Mouse (Mus musculus): Measurements from ENCODE around the gene Hltf. TPM values are rescaled to one million over a fixed set of nuclear protein-coding genes. Genes with fewer than 3 reads are reported as not detected.
"Not testable (repeated sequence)": the region's sequence is repeated elsewhere in the genome, so short reads cannot be mapped to it uniquely, and the experiment has no call there.

The Hltf gene
- 23.2 and 23.3 TPM in 2 replicates for polyA plus RNA-seq (2014; fragmentation: Nextera tagmentation; extraction: Ambion mirVana)

DNA sequence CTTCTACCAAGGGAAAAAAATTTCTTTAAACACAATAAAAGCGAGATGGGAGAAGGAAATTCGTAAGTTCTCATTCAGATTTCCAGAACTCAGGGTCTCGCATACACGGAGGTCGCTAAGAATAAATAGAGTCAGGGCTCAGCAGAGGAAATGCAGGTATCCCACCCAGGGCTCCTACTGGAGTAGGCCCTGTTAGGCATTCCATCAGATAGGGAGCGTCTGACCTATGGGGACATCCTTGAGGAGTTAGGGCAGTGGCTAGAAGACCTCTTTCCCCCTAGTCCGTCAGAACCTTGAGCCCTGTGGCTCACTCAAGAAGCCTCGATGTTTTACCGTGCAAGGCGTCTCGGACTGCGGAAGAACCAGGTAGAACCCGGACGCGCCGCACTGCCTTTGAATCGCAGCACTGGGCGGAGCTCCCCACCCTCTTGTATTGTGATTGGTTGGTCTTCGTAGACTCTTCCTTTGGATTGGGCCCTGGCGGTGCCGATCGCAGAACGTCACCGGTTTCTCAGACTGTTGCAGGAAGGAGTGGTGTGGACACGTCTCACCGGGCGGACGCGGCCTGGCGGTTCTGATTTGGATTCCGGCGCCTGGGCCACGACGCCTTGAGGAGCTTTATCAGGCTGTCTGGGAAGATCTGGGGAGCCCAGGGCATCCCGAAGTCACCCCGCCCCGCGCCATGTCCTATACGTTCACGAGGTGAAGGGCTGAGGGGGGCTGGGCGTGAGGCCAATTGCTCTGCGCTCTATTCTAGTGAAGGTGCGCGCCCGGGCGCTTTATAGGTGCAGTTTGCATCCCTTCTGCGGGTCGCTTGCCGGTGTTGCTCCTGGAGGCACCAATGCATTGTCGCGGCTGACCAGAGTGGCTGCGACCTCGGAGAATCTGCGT lies at the start of gene Hltf:
Gene Hltf (plus strand): TSS at position 506 of the 891 bp plus-strand sequence.
- no peaks in the 10 kb centered on the region for H3K36me3 ChIP-seq (replicated peaks; ENCODE audit: control insufficient read depth, insufficient read depth, low read depth, low read length)
- H3K9me3 ChIP-seq (replicated peaks; ENCODE audit: control insufficient read depth, low read length): no peaks in the 10 kb centered on the region
- ATAC-seq (replicated peaks; ENCODE audit: insufficient number of reproducible peaks, low FRiP score, low TSS enrichment, low read depth): peak; percentile 100
- peak within 1 kb of the TSS; percentile 78 for H3K4me3 ChIP-seq (ENCODE audit: low read depth, low read length)
- WGBS: under 1% methylated on average over 53 of the region's 54 CpGs
- H3K9ac ChIP-seq (replicated peaks; ENCODE audit: low read length): peak within 1 kb of the TSS; percentile 69
- H3K27ac ChIP-seq (replicated peaks; ENCODE audit: low read depth, low read length): no peak within 1 kb of the TSS
- H3K4me2 ChIP-seq (ENCODE audit: low read depth, low read length): peak within 1 kb of the TSS; percentile 51
- H3K4me1 ChIP-seq (ENCODE audit: control insufficient read depth, insufficient read depth, low read length): no peaks in the 10 kb centered on the region
- H3K27me3 ChIP-seq (ENCODE audit: control insufficient read depth, insufficient read depth, low read length): no peaks in the 10 kb centered on the region
- peak; percentile 93 for DNase-seq (ENCODE audit: low spot score)

DNA sequence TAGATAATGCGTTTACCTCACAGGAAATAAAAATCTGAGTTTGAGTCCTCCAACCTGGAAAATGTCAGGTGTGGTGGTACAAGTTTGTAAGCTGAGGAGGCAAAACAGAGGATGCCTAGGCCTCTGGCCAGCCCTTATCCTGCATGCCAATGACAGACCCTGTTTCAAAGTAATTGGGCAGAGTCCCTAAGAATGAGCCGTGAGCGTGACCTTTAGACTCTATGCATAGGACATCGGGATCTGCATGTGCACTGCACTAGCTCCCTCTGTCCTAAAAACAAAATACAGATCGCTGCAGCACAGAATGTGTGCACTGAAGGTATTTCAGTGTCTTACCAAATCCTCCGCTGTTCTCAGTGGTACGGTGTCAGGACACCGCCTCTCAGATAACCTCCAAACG lies 47.1 kb upstream of the Hltf start:
- DNase-seq (ENCODE audit: low spot score): peak; percentile 19

DNA sequence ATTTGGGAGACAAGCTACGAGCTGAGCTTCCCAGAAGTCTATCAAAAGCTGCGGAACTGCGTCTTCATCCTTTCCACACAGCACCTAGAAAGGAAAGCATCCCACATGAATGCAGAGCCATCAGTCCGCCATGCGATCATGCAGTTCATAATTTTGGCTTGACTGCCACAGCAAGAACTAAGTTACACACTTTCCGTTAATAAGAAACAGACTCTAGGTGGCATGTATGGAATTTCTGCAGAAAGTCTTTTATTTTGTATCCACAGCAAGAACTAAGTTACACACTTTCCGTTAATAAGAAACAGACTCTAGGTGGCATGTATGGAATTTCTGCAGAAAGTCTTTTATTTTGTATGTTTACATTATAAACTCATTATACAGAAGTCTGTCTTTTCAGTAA lies 46.7 kb upstream of the Hltf start:
- H3K9ac ChIP-seq (replicated peaks; ENCODE audit: low read length); H3K4me2 ChIP-seq (ENCODE audit: low read depth, low read length); H3K9me3 ChIP-seq (replicated peaks; ENCODE audit: control insufficient read depth, low read length); H3K4me3 ChIP-seq (ENCODE audit: low read depth, low read length); H3K36me3 ChIP-seq (replicated peaks; ENCODE audit: control insufficient read depth, insufficient read depth, low read depth, low read length); H3K27me3 ChIP-seq (ENCODE audit: control insufficient read depth, insufficient read depth, low read length); H3K4me1 ChIP-seq (ENCODE audit: control insufficient read depth, insufficient read depth, low read length): not testable (repeated sequence)
- H3K27ac ChIP-seq (replicated peaks; ENCODE audit: low read depth, low read length): peak overlapping the region; percentile 67
- ATAC-seq (replicated peaks; ENCODE audit: insufficient number of reproducible peaks, low FRiP score, low TSS enrichment, low read depth) (peak; percentile 59; the same call in 1 of the 2 replicates), DNase-seq (ENCODE audit: low spot score) (peak; percentile 51)
- 42% methylated on average over 7 of the region's 7 CpGs for WGBS

More for the DNA sequence above, 47.1 kb upstream of the Hltf start:
- no peaks in the 10 kb centered on the region for H3K27me3 ChIP-seq (ENCODE audit: control insufficient read depth, insufficient read depth, low read length)
- peak overlapping the region; percentile 67 for H3K27ac ChIP-seq (replicated peaks; ENCODE audit: low read depth, low read length)
- no peak overlapping the region for H3K9ac ChIP-seq (replicated peaks; ENCODE audit: low read length)
- H3K36me3 ChIP-seq (replicated peaks; ENCODE audit: control insufficient read depth, insufficient read depth, low read depth, low read length): no peaks in the 10 kb centered on the region; the same call in 1 of the 2 replicates
- WGBS: 66% methylated on average over 9 of the region's 9 CpGs
- no peaks in the 10 kb centered on the region for H3K4me1 ChIP-seq (ENCODE audit: control insufficient read depth, insufficient read depth, low read length)
- H3K9me3 ChIP-seq (replicated peaks; ENCODE audit: control insufficient read depth, low read length): no peaks in the 10 kb centered on the region
- no peak overlapping the region; the same call in 1 of the 2 replicates for H3K4me2 ChIP-seq (ENCODE audit: low read depth, low read length)
- peak; percentile 72; the same call in 1 of the 2 replicates for ATAC-seq (replicated peaks; ENCODE audit: insufficient number of reproducible peaks, low FRiP score, low TSS enrichment, low read depth)
- no peak overlapping the region for H3K4me3 ChIP-seq (ENCODE audit: low read depth, low read length)

DNA sequence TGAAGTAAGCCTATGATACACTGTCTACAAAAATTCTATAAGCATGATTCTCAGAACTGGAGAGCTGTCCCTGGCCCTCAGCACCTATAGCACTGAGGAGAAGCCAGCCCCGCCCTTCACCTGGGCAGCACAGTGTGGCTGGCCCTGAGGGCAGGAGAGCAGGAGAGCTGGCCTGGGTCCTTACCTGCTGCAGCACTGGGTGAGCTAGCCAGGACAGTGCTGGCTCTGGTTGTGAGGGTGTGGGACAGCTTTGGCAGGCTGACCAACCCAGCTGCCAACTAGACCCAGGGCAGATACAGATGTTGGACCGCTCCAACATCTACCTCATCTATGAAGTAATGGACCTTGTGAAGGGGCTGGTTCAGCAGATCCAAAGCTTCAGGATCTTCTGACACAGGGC lies 43.2 kb upstream of the Hltf start:
- Histone ChIP-seq H3K4me3 (ENCODE audit: low read depth, low read length) (no peak overlapping the region), H3K27me3 (ENCODE audit: control insufficient read depth, insufficient read depth, low read length) (no peaks in the 10 kb centered on the region), H3K4me2 (ENCODE audit: low read depth, low read length) (no peak overlapping the region), H3K36me3 (replicated peaks; ENCODE audit: control insufficient read depth, insufficient read depth, low read depth, low read length) (no peaks in the 10 kb centered on the region; the same call in none of the 2 replicates), H3K9me3 (replicated peaks; ENCODE audit: control insufficient read depth, low read length) (no peaks in the 10 kb centered on the region), H3K4me1 (ENCODE audit: control insufficient read depth, insufficient read depth, low read length) (no peaks in the 10 kb centered on the region), H3K27ac (replicated peaks; ENCODE audit: low read depth, low read length) (no peak overlapping the region), H3K9ac (replicated peaks; ENCODE audit: low read length) (no peak overlapping the region)
- ATAC-seq (replicated peaks; ENCODE audit: insufficient number of reproducible peaks, low FRiP score, low TSS enrichment, low read depth): no peak
- no peak for DNase-seq (ENCODE audit: low spot score)
- WGBS: 93% methylated on average over 2 of the region's 2 CpGs

DNA sequence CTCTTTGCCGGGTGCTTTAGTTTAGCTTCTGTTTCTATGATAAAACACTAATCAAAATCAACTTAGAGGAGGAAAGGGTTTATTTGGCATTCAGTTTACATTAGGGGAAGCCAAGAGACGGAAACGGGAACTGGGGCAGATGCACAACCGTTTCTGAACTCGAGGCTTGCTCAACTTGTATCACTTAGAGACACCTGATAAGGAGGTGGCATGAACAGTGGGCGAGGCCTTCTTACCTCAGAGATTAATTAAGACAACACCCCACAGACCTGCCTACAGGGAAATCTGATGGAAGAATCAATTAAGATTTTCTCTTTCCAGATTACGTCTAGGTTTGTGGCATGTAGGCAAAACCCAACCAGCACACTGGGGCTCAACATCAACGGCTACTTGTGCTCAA lies 39.5 kb upstream of the Hltf start:
- WGBS: 92% methylated on average over 8 of the region's 8 CpGs
- no peaks in the 10 kb centered on the region for H3K27me3 ChIP-seq (ENCODE audit: control insufficient read depth, insufficient read depth, low read length)
- no peak for DNase-seq (ENCODE audit: low spot score)

DNA sequence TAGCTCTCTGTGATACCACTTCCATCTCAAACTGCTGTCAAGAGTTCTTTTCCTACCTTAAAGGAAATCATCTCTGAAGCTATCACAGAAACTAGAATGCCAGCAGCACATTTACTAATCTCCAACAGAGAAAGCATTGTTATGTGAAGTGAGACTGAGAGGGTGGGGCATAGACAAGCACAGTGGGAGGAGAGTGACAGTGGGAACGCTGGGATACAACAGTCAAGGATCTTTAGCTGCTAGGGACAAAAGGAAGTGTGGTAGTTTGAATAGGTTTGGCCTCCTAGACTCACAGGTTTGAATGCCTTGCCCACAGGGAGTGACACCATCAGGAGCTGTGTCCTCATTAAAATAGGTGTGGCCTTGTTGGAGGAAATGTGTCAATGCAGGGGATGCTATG lies 33.8 kb upstream of the Hltf start:
- H3K4me3 ChIP-seq (ENCODE audit: low read depth, low read length): no peak overlapping the region
- no peaks in the 10 kb centered on the region for H3K4me1 ChIP-seq (ENCODE audit: control insufficient read depth, insufficient read depth, low read length)
- no peak overlapping the region for H3K9ac ChIP-seq (replicated peaks; ENCODE audit: low read length)
- ATAC-seq (replicated peaks; ENCODE audit: insufficient number of reproducible peaks, low FRiP score, low TSS enrichment, low read depth) (no peak), DNase-seq (ENCODE audit: low spot score) (no peak)
- H3K9me3 ChIP-seq (replicated peaks; ENCODE audit: control insufficient read depth, low read length): no peaks in the 10 kb centered on the region
- H3K4me2 ChIP-seq (ENCODE audit: low read depth, low read length): no peak overlapping the region
- no peaks in the 10 kb centered on the region for H3K27me3 ChIP-seq (ENCODE audit: control insufficient read depth, insufficient read depth, low read length)
- no peak overlapping the region for H3K27ac ChIP-seq (replicated peaks; ENCODE audit: low read depth, low read length)
- WGBS: 44% methylated on average over 1 of the region's 1 CpGs
- H3K36me3 ChIP-seq (replicated peaks; ENCODE audit: control insufficient read depth, insufficient read depth, low read depth, low read length): no peaks in the 10 kb centered on the region

More for the DNA sequence above, 39.5 kb upstream of the Hltf start:
- Histone ChIP-seq H3K36me3 (replicated peaks; ENCODE audit: control insufficient read depth, insufficient read depth, low read depth, low read length) (no peaks in the 10 kb centered on the region; the same call in none of the 2 replicates), H3K27ac (replicated peaks; ENCODE audit: low read depth, low read length) (no peak overlapping the region), H3K4me2 (ENCODE audit: low read depth, low read length) (no peak overlapping the region), H3K4me1 (ENCODE audit: control insufficient read depth, insufficient read depth, low read length) (no peaks in the 10 kb centered on the region), H3K9me3 (replicated peaks; ENCODE audit: control insufficient read depth, low read length) (no peaks in the 10 kb centered on the region), H3K9ac (replicated peaks; ENCODE audit: low read length) (no peak overlapping the region), H3K4me3 (ENCODE audit: low read depth, low read length) (no peak overlapping the region)
- no peak for ATAC-seq (replicated peaks; ENCODE audit: insufficient number of reproducible peaks, low FRiP score, low TSS enrichment, low read depth)

DNA sequence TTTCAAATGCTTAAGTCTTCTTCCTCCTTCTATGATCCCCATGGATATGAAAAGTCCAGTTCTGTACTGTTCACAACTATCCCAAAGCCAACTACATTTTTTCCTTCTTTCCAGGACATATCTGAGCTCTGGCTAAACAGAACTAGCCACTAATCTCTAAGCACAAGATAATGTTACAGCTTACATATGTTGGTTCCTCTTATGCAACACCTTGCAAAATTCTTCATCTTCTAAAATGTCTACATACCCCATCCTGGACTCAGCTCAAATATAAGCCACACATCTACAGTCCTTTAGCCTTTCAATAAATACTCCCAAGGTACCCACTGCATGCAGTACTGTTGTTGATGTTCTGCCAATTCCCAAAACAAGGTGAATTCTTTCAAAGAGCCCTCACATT lies 31.1 kb upstream of the Hltf start:
- Histone ChIP-seq H3K36me3 (replicated peaks; ENCODE audit: control insufficient read depth, insufficient read depth, low read depth, low read length) (no peaks in the 10 kb centered on the region), H3K9me3 (replicated peaks; ENCODE audit: control insufficient read depth, low read length) (no peaks in the 10 kb centered on the region), H3K4me2 (ENCODE audit: low read depth, low read length) (no peak overlapping the region), H3K27me3 (ENCODE audit: control insufficient read depth, insufficient read depth, low read length) (no peaks in the 10 kb centered on the region), H3K9ac (replicated peaks; ENCODE audit: low read length) (no peak overlapping the region), H3K4me3 (ENCODE audit: low read depth, low read length) (no peak overlapping the region), H3K27ac (replicated peaks; ENCODE audit: low read depth, low read length) (no peak overlapping the region), H3K4me1 (ENCODE audit: control insufficient read depth, insufficient read depth, low read length) (no peaks in the 10 kb centered on the region)
- ATAC-seq (replicated peaks; ENCODE audit: insufficient number of reproducible peaks, low FRiP score, low TSS enrichment, low read depth) (no peak), DNase-seq (ENCODE audit: low spot score) (no peak)

DNA sequence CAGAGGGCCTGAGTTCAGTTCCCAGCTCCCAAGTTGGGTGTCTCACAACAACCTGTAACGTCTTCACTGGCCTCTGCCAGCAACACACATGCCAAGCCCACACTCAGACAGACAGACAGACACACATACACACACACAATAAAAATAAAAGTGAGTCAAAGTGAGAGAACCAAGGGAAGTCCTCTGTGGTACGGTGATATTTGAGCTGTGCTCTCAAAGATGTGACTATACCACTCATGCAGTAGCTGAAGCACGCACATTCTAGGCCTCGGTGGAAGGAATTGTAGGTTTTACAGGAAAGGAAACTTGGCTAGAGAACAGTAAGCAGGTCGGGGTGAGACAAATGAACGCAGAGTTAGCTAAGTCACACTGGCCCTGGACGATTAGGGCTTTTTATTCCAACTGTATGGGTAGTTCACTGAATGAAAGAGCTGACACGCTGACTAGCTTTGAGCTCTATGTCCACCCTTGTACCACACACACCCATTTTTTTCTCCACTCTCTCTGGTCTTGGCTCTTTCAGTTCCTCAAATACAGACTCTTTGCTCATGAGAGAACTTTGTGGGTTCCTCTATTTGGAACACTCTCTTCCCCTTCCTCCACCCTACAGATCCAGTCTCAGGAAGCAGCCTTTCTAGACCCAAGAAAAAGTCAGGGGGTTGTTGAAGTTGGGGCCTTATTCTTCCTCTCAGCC lies 30.5 kb upstream of the Hltf start:
- H3K4me3 ChIP-seq (ENCODE audit: low read depth, low read length): no peak overlapping the region
- H3K9ac ChIP-seq (replicated peaks; ENCODE audit: low read length): no peak overlapping the region
- no peaks in the 10 kb centered on the region for H3K4me1 ChIP-seq (ENCODE audit: control insufficient read depth, insufficient read depth, low read length)
- H3K36me3 ChIP-seq (replicated peaks; ENCODE audit: control insufficient read depth, insufficient read depth, low read depth, low read length): no peaks in the 10 kb centered on the region
- H3K9me3 ChIP-seq (replicated peaks; ENCODE audit: control insufficient read depth, low read length): no peaks in the 10 kb centered on the region
- 94% methylated on average over 8 of the region's 8 CpGs for WGBS
- ATAC-seq (replicated peaks; ENCODE audit: insufficient number of reproducible peaks, low FRiP score, low TSS enrichment, low read depth) (no peak), DNase-seq (ENCODE audit: low spot score) (no peak)
- no peak overlapping the region for H3K27ac ChIP-seq (replicated peaks; ENCODE audit: low read depth, low read length)
- no peaks in the 10 kb centered on the region for H3K27me3 ChIP-seq (ENCODE audit: control insufficient read depth, insufficient read depth, low read length)
- H3K4me2 ChIP-seq (ENCODE audit: low read depth, low read length): no peak overlapping the region
